Mouse (Mus musculus) fat pad, adult 2 months (tissue): ENCODE measurements around the gene Glce.

Experiments used
- DNase-seq: peaks from one replicate; pipeline ENCODE4 v3.0.0-alpha.2; 2011; ENCODE audit warnings: low read depth, low spot score; ENCODE audit errors: extremely low read depth

The Glce gene

DNA sequence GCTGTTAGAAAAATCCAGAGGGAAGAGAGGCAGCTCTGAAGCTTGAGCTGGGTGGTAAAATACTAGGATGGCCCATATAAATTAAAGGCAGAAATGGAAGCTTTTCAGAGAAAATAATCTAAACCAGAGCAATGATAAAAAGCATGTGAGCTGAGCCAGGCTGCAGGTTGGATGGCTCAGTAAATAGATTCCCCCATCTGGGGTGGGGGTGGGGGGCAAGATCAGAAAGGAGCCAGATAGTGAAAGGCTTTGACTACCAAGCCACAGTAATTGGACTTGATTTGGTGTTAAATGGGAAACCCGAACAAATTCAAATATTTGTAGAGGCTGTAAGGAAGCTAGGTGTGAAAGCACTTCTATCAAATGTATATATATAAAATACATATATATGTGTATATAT, 1.8 kb upstream of the Glce start:
- no peak for DNase-seq

DNA sequence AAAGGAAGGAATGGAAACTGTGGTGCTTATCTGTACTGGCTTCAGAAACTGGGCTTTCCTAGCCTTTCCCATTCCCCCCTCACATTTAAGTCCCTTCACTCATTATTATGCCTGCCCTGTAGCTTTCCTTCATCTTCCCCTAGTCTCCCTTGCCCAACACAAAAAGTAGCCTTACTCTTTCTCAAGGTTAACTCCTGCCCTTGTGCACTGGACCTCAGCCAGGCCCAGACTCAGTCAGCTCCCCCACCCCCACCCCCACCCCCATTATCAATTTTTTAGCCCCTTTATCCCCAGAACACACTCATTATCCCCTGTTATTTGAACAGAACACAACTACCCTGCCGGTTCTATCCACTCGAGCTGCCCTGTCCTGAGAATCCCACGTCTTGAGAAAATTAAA, 1.0 kb upstream of the Glce start:
- DNase-seq: no peak

DNA sequence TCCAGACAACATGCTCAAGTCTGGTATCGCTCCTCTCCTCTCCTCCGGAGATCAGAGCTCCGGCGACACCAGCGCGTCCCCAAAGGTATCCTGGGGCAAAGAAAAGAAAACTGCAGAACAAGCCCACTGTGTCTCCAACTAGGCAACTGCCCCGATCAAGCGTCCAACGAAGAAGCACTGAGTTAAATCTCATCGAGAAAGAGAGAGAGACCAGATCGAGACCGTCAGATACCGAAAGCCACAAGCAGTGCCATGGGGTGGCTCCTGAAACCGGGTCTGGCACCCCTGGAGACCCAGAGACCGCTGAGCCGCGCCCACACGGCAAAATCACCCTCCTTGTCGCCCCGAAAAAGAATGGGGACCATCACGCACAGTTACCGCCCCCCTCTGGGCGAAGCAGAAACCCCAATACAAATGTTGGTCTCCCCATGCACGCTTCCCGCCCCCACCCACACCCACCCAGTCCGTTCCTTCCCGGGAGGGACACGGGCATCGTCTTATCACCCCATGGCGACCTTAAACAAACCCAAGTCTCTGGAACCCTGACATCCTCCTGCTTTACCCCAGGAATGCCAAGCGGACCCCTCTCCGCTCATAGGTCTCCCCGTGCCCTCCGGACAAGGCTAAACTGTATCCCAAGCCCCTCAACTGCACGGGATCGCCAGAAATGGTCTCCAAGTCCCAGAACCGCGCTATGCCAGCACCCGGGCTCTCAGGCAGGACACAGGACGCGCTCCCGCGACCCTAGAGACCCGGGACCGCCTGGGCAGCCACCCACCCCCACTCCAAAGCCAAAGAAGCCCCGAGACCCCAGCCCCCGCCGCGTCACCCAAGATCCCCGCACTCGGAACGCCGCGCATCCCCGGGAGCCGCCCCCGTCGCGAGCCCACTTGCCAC, 656 bp downstream of the Glce start:
- no peak for DNase-seq

DNA sequence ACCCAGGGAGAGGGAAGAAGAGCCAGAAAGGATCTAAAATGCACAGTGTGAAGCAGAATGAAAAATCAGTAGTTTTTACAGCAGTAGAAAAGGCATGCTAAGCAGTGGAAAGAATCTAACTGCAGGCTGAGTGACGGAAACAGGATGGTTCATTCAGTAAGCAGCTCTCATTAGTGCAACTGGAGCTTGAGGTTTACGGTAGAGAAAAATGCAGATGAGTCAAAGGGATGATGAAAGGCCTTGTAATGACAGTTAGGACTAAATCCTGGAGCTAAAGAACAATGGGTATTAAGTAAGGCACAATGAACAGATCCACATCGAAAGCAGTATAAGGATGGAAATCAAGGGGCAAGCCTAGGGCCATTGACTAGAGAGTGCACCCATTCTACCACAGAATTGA, 3.7 kb downstream of the Glce start:
- DNase-seq: no peak

DNA sequence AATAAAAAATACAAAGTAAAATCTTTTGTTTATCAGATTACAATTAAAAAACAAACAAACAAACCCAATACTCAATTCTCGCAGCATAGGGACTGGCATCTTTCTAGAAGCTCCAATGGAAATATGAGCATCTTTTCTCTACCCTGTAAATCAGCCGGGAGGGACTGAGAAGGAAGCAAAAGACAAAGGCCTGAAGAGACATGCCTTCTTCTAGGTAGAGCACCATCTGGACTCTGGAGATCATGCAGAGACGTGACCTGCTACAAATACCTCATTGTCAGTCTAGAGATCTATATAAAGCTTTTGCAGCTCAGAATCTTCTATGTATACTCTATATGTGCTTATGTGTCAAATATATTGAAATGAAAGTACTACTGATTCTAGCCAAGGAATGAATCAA, 6.6 kb downstream of the Glce start:
- DNase-seq: no peak

DNA sequence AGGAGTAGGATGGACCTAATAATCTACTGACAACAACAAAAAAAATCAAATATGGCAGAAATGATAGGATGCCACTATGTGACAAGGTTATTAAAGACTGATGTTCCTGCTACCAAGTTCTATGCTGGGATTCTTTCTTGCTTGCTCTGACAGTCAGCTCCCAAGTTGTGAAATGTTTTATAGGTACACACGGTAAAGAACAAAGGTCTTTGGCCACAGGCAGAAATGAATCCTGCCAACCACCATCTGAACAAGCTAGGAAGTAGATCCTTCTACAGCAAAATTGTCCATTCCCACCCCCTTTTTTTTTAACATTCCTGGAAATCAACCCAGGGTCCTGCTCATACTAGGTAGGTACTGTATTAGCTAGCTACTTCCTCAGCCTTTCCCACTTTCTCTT, 25.9 kb downstream of the Glce start:
- DNase-seq: no peak

DNA sequence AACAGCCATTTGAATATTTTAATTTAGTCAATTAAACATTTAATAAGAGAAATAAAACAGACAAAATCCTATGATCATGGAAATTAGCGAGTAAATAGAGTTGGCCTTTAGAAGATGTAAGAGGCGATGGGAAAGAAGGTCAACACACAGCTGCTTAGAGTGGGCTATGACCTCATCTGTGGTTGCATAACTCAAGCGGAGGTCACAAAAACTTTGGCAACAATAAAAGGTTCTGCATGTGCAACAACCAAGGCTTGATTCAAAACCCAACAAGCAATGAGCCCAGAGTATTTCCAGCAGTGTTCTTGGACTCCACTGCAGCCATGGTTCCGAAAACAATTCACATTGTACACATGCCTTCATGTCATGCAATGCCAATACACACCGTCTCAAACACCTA, 30.9 kb downstream of the Glce start:
- DNase-seq: no peak

DNA sequence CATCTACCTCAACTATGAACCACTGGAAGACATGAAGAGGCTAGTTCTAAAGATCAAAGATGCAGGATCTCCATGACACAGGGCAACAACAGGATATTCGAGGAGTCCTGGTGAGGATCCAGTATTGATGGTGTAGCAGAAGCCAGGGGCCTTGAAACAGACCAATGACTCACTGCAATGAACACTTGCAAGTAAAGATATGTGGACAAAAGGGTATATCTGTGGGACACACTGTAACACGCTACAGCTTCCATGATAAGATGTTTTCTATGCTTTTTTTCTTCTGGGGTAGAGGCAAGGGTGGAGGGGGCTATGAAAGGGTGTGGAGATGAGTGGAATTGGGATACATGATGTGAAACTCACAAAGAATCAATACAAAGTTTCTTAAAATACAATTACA, 36.9 kb downstream of the Glce start:
- no peak for DNase-seq

DNA sequence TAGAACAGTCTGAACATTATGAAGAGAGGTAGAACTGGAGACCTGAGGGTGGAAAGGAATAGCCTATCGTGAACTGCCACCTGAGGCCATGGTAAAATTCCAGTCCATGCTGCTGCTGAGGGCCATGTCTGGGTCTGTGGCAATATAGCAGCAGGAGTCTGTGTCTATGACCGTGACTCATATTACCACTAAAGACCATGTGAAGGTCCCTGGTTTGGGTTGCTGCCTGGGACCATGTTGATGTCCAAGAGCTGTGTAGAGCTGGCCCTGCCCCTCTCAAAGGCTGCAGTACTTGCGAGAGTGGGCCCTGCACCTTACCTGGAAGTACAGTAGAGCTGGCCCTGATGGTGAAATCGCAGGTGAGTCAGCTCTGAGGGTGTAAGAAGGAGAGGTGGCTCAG, 37.6 kb downstream of the Glce start:
- no peak for DNase-seq

DNA sequence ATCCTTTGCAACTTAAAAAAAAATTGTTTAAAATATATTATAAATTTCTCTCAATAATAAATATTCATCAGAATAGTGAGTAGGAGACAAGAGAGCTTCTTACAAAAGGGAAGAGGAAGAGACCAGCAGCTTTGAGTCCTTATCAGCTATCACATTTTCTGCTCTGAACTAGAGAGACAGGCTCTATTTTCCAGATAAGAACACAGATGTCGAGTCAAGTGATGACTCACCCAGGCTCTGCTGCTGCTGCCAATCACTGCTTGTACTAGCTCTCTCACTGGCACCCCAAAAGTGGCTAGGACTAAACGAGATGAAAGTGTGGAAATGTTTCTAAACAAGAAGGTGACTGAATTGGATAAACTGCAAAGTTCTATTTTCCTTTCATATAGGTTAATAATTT, 39.5 kb downstream of the Glce start:
- DNase-seq: no peak

DNA sequence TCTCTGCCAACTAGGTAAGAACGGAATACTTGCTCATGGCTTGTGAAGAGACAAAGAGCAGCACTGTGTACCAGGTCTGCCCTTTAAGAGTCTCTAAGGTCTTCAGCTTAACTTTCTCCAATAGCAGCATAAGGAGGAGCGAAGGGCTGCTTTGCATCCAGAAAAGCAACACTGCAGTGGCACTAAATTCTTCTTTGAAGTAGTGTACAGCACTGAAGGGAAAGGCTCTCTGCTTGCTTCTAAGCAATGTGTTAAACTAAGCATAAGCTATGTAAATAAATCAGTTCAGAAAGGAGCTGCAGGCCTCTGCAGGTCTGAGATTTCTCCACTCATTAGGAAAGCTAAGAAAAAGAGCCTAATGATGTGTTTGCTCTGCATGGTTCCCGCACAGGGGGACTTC, 40.9 kb downstream of the Glce start:
- DNase-seq: peak; percentile 26

DNA sequence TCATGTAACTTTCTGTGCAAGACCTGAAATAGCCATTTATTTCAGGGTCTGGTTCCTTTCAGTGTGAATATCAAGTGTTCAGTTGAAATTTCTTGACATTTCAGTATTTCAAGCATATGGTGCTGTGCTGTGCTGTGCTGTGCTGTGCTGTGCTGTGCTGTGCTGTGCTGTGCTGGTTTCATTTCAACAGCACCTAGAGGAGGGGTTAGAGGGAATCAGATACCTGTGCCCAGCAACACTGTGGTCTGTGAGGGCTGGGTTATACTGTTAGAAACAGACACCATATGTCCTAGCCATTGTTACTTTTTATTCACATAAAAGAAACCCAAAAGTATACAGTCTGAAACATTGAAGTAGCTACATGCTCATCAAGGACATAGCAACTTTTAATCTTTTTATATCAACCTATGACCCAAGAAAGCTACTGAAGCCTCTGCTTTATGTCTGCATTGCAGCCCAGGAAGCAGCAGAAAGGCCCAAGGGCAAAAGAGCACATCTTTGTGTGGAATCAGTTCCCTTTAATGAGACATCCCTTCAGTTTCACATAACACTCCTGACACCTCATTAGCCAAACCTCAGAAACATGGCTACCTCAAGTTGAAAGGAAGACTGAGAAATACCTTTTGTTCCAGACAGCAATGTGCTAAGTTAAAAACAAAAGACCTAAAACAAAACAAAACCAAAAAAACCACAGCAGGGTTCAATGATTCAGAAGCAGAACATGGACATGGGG, 42.3 kb downstream of the Glce start:
- DNase-seq: no peak

DNA sequence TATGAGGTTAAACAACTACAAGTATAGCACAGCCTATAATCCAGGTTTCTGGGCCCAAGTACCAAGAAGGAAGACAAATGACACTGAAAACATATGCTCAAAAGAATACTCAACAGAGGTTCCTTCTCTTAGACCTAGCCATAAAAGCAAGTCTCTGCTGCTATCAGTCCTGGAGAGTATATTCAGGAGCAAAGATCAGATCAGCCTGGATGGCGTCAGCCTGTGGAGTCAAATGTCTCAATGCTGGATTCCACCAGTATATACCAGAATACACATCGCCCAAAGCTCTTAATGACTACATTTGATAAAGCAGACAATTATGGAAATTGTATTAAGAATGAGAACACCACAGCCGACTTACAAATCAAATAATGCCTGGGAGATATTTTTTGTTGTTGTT, 60.2 kb downstream of the Glce start:
- DNase-seq: no peak

DNA sequence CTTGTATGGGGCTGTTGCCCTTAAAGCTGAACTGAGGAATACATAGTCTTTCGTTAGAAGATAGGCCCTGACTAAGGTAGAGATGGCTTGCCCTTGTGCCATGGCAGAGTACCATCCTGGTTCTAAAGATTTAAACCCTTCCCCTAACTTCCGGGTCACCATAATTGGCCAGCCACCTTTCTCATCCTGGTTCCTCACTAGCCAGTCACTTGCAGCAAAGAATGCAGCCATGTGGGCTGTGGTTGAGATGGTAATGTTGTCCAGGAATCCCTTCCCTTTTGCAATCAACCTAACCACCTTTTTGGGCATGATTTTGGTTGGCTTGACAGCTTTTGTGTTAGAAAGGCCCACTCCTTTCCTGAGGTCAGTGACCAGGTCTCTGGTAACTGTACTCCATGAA, 62.0 kb downstream of the Glce start:
- DNase-seq: no peak

DNA sequence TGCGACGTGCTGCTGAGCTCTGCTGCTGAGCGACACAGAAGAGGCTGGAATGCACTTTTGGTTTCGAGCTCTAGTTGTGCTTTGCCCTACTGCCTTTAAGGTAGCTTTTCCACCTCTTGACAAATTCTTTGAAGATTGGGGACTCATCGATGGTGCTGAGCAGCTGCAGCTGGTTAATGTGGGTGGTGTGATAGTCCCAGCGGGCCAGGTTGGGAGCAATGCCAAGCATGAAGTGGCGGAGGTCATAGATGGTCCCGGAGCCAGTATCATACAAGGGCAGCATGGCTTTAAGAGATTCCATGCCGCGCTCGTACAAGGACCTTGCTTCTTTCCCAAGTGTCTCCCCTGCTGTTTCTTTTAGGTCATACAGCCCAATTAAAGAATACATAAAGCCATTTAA, 62.5 kb downstream of the Glce start:
- DNase-seq: no peak

DNA sequence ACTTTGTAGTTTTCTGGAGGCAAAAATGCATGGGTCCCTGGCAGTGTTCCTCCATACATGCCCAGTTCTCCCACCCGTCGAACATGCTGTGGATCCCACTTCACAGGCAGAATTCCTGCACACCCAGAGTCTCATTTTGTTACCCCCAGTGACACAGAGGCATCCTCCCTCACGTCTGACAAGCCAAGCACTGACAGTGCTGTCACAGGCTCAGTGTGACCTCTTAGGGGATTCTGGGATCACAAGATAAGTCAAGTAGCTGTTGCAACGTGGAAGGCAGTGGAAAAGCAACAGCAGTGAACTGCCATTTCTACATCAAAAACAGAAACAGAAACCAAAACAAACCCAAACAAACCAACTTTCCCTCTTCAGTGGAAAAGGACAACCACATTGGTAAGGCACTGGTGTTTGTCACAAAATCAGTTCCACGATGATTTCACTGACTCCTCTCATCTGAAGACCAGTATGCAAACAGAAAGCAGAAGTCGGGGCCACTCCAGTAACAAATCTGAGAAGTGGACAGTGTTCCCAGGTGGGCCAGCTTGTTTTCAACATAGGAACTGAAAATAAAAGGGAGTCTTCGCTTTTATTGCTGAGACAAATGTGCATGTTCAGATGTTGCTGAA, 64.5 kb downstream of the Glce start:
- DNase-seq: no peak

DNA sequence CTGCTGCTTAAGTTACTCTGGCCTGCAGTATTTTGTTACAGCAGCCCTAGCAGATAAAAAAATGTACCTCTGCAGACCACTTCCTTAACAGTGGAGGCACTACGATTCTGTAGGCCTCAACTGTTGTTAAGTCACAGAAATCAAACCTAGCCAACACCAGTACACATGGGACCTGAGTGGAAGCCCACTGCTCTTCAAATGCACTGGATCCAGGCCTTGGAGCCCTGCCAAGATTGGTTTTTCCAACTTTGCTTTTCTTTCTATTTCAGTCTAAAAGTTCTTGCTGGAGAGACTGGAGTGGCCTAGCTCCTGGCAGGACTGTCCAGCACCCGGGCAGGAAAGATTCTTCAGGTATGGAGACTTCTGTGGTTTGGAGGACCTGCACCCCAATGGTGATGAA, 66.2 kb downstream of the Glce start:
- no peak for DNase-seq

DNA sequence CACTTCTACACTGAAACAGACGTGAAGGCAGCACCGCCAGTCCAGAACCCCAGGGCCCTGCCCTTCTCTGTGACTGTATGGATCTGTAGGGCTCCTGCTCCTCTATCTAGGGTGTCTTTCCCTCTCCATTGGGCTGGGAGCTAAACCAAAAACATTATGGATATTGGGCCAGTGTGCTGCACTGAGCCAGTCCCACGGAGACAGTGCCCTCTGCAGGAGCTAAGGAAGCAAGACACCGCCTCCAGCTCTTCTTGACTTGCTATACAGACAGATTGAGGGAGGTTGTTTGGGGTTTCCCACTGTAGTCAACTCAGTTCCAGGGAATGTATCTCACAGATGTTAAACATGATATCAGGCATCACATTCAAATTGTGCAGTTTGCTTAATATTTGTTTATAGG, 71.7 kb downstream of the Glce start:
- no peak for DNase-seq

DNA sequence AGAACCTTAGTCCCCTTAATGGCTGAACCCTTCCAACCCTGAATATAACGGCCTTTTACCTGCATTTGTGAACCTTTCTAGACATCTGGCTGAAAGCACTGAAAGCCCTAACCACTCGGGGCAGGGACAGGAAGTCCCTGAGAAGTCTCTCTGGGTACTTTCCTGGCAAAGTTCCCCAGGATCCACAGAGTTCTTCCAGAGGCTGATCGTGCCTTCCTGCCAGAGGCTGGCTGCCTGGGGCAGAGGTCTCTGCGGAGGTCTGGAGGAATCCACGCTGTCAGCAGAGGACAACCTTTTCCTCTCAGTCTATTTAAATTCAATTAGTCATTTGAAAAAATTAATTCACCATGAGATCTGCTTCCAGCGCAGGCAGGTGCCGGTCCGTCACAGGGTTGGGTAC, 73.3 kb downstream of the Glce start:
- DNase-seq: no peak

DNA sequence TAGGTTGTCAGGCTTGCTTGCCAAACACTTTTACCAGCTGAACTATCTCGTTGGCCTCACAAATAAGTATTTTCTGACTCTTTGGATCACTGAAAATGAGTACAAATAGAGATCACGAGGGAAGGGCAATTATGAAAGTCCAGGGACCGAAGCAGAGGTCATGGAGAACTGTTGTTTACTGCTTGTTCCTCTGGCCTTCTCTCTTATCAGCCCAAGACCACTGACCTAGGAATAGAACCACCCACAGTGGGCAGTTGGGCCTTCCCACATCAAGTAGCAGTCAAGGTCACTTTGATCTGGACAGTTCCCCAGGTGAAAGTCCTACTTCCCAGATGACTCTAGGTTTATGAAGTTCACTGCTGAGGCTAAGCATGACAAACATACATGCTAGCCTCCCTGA, 80.3 kb downstream of the Glce start:
- no peak for DNase-seq

DNA sequence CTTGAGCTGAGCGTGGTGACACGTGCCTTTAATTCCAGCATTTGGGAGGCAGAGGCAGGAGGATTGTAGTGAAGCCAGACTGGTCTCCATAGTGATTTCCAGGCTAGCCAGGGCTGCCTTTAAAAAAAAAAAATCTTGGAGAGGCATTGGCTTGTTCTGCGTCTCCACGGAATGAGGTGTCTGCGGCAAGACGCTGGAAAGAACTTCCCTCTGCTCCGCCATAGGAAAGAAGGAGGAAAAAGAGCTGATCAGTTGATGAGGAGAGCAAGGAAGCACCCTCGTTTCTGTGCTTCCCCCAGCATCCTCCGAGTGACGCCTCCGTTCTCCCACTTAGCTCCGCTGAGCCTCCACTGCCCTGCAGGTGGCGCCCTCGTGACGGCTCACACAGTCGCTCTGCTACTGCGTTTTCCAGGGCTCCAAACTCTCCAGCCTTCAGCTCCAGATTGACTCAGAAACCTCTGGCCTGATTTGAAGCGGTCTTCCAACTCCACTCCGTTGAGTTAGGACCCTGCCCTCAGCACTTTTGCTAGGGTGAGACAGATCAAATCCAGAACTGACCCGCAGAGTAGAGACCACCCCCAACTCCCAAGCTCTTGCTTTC, 82.3 kb downstream of the Glce start:
- DNase-seq: no peak

DNA sequence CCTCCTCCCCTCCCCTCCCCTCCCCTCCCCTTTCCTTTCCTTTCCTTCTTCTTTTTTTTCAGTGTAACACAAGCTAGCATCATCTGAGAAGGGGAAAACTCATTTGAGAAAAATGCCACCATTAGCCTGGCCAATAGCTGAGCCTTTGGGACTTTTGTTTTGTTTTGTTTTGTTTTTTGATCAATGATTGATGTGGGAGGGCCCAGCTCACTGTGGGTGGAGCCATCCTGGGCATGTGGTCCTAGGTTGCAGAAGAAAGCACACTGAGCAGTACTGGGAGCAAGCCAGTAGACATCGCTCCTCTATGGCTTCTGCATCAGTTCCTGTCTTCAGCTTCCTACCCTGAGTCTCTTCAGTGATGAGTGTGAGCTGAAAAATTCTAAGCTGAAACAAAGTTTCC, 86.6 kb downstream of the Glce start:
- no peak for DNase-seq
